8 mouse cellular contexts compared by ENCODE assay signal in the genomic region with DNA sequence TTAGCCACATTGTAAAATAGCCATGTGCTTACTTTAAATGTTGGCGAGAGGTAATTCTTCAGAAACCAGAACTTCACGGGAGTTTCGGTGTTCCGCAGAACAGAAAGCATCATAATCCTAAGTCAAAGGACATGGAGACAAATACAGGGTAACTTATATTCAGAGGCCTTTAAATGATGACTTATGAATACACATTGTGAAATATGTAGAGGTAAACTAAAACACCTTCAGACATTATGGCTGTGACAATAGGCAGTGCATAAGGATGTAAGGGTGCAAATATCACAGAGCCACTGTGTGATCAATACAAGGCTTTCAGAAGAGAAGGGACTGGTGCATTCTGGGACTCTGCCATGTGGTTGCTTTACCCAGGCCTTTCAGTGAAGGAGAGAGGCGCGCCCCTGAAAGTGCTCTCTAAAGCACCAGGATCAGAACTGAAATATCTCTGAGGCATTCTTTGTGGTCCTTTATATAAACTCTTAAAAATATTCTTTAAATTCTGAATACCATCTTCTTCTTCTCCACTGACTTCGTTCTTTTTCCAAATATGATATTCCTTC.
DNase-seq lines count a peak whose midpoint lies in the region; ATAC-seq and TF ChIP-seq lines count a peak whose summit lies in the region.

No protein-coding gene starts in this region.

- peak overlapping the region; percentile 50 for H3K4me3 ChIP-seq in lung, postnatal 0 days (ENCODE audit: low read depth, low read length)
- H3K4me3 ChIP-seq in forebrain, embryonic 13.5 days, result peak overlapping the region; percentile 53
- peak overlapping the region; percentile 47 for H3K4me3 ChIP-seq in limb, embryonic 15.5 days

- H3K4me1 ChIP-seq in lung, postnatal 0 days (ENCODE audit: insufficient read depth, low read depth, low read length), result no peaks in the 10 kb centered on the region
- H3K4me1 ChIP-seq in forebrain, embryonic 13.5 days, result peaks cover 11% of the 10 kb centered on the region
- 0 out of 2 replicates have a peak, but pooled peaks cover 6% of the 10 kb centered on the region for H3K4me1 ChIP-seq in limb, embryonic 15.5 days

- no peak for DNase-seq in lung, postnatal 0 days (ENCODE audit: low spot score)
- DNase-seq in lung, postnatal 14 days, result no peak
- DNase-seq in splenic B cell, adult 2 months (ENCODE audit: low read depth, low spot score), result peak; percentile 16
- DNase-seq in spleen, postnatal 36 days (ENCODE audit: low spot score in 2 of 2), result no peak
- DNase-seq in thymus, postnatal 4 days, result no peak
- DNase-seq in cerebellum, postnatal 25 days, result no peak

- WGBS in lung, postnatal 0 days, result 48% methylated on average over 7 of the region's 7 CpGs
- WGBS in forebrain, embryonic 13.5 days, result 41% methylated on average over 7 of the region's 7 CpGs
- 50% methylated on average over 7 of the region's 7 CpGs for WGBS in limb, embryonic 15.5 days

- ATAC-seq in lung, postnatal 0 days, result no peak
- no peak for ATAC-seq in forebrain, embryonic 13.5 days
- no peak for ATAC-seq in limb, embryonic 15.5 days (ENCODE audit: insufficient number of reproducible peaks, low FRiP score, low TSS enrichment, low read depth)

- no peaks in the 10 kb centered on the region for H3K27me3 ChIP-seq in lung, postnatal 0 days (replicated peaks; ENCODE audit: insufficient read depth, low read length)
- no peaks in the 10 kb centered on the region for H3K27me3 ChIP-seq in forebrain, embryonic 13.5 days
- no peaks in the 10 kb centered on the region for H3K27me3 ChIP-seq in limb, embryonic 15.5 days
- no peaks in the 10 kb centered on the region for H3K27me3 ChIP-seq in splenic B cell, adult 2 months (ENCODE audit: control insufficient read depth, insufficient read depth, low read length, poor library complexity, severe bottlenecking)

- H3K4me2 ChIP-seq in lung, postnatal 0 days (replicated peaks; ENCODE audit: low read depth, low read length), result peak overlapping the region; percentile 68
- peak overlapping the region; percentile 85 for H3K4me2 ChIP-seq in forebrain, embryonic 13.5 days
- peak overlapping the region; percentile 92 for H3K4me2 ChIP-seq in limb, embryonic 15.5 days

- no peak for TF ChIP-seq CTCF in lung, postnatal 0 days (IDR thresholded peaks at IDR 0.05)

- TF ChIP-seq EP300 in lung, postnatal 0 days (IDR thresholded peaks at IDR 0.05), result no peak

- peak overlapping the region; percentile 62 for H3K27ac ChIP-seq in lung, postnatal 0 days (ENCODE audit: low read length)
- peak overlapping the region; percentile 71; the same call in 1 of the 2 replicates for H3K27ac ChIP-seq in forebrain, embryonic 13.5 days
- 0 out of 2 replicates have a peak overlapping the region, but pooled peaks have one; percentile 61 for H3K27ac ChIP-seq in limb, embryonic 15.5 days

- H3K36me3 ChIP-seq in lung, postnatal 0 days (ENCODE audit: insufficient read depth, low read length), result no peaks in the 10 kb centered on the region
- peaks cover 4% of the 10 kb centered on the region; the same call in 1 of the 2 replicates for H3K36me3 ChIP-seq in forebrain, embryonic 13.5 days (ENCODE audit: poor library complexity, severe bottlenecking)
- peaks cover 18% of the 10 kb centered on the region for H3K36me3 ChIP-seq in limb, embryonic 15.5 days
- H3K36me3 ChIP-seq in splenic B cell, adult 2 months (ENCODE audit: control insufficient read depth, insufficient read depth, low read length, poor library complexity, severe bottlenecking), result no peaks in the 10 kb centered on the region

- H3K9ac ChIP-seq in lung, postnatal 0 days (replicated peaks; ENCODE audit: low read depth), result peak overlapping the region; percentile 24; the same call in 1 of the 2 replicates
- H3K9ac ChIP-seq in forebrain, embryonic 13.5 days, result peak overlapping the region; percentile 58; the same call in 1 of the 2 replicates
- H3K9ac ChIP-seq in limb, embryonic 15.5 days, result no peak overlapping the region

- no peaks in the 10 kb centered on the region for H3K9me3 ChIP-seq in lung, postnatal 0 days (ENCODE audit: low read length)
- H3K9me3 ChIP-seq in forebrain, embryonic 13.5 days (replicated peaks), result no peaks in the 10 kb centered on the region
- no peaks in the 10 kb centered on the region for H3K9me3 ChIP-seq in limb, embryonic 15.5 days
